Mouse (Mus musculus): ENCODE data around the gene Arpp21. TPM values are rescaled to one million over a fixed set of nuclear protein-coding genes. Genes with fewer than 3 reads are reported as not detected.
A peak's percentile ranks its signal among the peaks of the same experiment; 100 is the strongest.

Gene Arpp21
- polyA plus RNA-seq, 1 experiment from 2014 or later: 12.2 TPM

GRCm38 (mm10) chr9:112023562-112024015, 212.1 kb downstream of the Arpp21 start:
- H3K27ac ChIP-seq: no peak overlapping the region
- no peak for ATAC-seq (ENCODE audit: low FRiP score, low read depth)

GRCm38 (mm10) chr9:112023111-112023510, 212.6 kb downstream of the Arpp21 start:
- ATAC-seq (ENCODE audit: low FRiP score, low read depth): no peak
- H3K9ac ChIP-seq: no peak overlapping the region
- no peak overlapping the region for H3K27ac ChIP-seq
- no peaks in the 10 kb centered on the region for H3K9me3 ChIP-seq
- 93% methylated on average over 5 of the region's 5 CpGs for WGBS
- H3K4me2 ChIP-seq (replicated peaks): no peak overlapping the region
- no peaks in the 10 kb centered on the region for H3K27me3 ChIP-seq (replicated peaks)
- no peaks in the 10 kb centered on the region for H3K4me1 ChIP-seq
- no peak overlapping the region for H3K4me3 ChIP-seq
- H3K36me3 ChIP-seq: no peaks in the 10 kb centered on the region

More at GRCm38 (mm10) chr9:112023562-112024015, 212.1 kb downstream of the Arpp21 start:
- Histone ChIP-seq H3K36me3 (no peaks in the 10 kb centered on the region), H3K27me3 (replicated peaks) (no peaks in the 10 kb centered on the region), H3K4me1 (no peaks in the 10 kb centered on the region), H3K9me3 (no peaks in the 10 kb centered on the region), H3K9ac (no peak overlapping the region), H3K4me3 (no peak overlapping the region), H3K4me2 (replicated peaks) (no peak overlapping the region)
- 80% methylated on average over 8 of the region's 8 CpGs for WGBS

Small RNA genes lying within 50 kb of the gene (microRNA-seq; reads per million reads assigned to microRNA genes)
- 181 reads per million, percentile 60 among the genes with 10 or more reads in this experiment for gene Mir128-2

All from neural tube, embryonic 12.5 days (tissue).